Mouse (Mus musculus): ENCODE data around the gene Rho.

- TF ChIP-seq CTCF (IDR thresholded peaks at IDR 0.05; ENCODE audit: low read depth, low read length) (no peak), GATA1 (IDR thresholded peaks at IDR 0.05; ENCODE audit: borderline replicate concordance, low read length) (no peak), TAL1 (conservative IDR thresholded peaks at IDR 0.05; ENCODE audit: low read depth, low read length) (no peak), GATA2 (IDR thresholded peaks at IDR 0.05; ENCODE audit: borderline replicate concordance, low read depth, low read length) (no peak)
These were observed 19.8 kb upstream of the Rho start for GRCm38 (mm10) chr6:115911763-115912162.
